Mouse (Mus musculus): ENCODE results near the gene Slc4a1ap.
A peak's percentile ranks its signal among the peaks of the same experiment; 100 is the strongest.
"Not testable (repeated sequence)": the region's sequence is repeated elsewhere in the genome, so short reads cannot be mapped to it uniquely, and the experiment has no call there.

The Slc4a1ap gene

DNA sequence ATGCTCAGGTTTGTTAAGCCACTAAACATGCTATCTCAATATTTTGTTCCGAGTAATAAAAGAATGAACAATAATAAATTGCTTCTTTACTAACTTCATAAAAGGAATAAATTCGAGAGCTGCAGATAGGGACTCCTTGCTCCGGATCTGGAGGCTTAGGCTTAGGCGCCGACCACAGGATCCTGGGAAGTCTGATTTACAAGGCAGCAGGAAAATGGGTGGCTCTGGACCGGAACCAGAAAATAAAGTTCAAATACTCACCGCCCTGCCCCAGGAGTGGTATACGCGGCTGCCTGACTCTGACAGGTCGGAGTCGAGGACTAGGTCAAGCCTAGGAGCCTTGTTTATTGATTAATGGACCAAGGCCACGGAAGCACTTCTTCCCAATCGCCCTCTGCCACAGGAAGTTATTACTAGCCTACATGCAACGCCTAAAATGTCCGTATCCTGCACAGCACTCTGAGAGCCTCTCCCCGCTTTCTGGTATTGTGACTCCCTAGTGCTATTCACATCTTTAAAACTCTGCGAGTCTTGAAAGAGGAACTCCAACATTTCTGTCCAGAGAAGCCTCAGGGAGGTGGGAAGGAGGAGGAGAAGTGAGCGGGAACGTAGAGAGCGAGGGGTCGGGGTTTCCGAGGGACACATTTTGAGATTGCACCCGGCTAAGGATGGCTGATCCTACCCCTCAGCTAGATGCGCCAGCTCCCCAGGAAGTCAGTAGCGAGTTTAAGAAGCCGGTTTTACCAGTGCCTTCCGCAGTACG is at the start of gene Slc4a1ap:
Slc4a1ap (plus strand) TSS at position 642 of the 763 bp plus-strand sequence.
- DNase-seq (ENCODE audit: low spot score in 2 of 2), result peak; percentile 69 to 73

DNA sequence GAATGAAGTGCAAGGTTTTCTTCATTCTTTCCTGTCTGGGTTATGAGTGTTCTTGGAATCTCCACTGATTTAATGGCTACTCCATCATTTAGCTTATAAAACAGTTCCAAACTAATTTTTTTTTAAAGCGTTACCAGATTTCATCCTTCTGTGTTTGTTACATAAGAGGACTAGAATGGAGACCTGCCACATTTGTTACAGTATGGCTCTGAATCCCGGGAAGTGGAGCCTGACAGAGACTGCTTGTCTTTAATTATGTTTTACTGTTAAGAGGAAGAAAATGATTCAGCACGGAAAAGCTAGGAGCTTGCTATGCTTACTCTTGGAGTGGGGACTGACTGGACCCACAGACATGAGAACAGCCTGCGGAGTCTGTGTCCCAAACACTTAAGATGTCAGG is 46.3 kb upstream of the Slc4a1ap start:
- DNase-seq (ENCODE audit: low spot score in 2 of 2), result no peak

DNA sequence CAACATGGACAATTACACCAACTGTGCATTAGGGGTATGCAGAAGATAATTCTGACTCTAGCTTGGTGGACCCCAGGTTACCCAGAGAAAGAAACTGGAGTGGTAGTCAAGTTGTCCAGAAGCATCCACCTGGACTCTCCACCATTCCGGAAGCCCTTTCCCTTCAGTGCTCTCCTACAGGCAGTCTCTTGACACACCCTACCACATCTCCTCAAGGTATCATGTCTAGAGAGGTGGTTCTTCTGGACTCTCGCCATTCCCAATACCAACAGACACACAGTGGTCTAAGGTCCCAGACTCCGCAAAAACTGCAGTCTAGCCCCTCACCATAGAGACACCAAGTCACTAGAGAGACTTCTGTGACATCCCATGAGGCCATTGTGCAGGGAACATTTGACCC is 41.4 kb upstream of the Slc4a1ap start, which contains the start of gene 4930548H24Rik:
4930548H24Rik (plus strand) TSS at position 301 of the 400 bp plus-strand sequence.
- no peak for DNase-seq (ENCODE audit: low spot score in 2 of 2)

DNA sequence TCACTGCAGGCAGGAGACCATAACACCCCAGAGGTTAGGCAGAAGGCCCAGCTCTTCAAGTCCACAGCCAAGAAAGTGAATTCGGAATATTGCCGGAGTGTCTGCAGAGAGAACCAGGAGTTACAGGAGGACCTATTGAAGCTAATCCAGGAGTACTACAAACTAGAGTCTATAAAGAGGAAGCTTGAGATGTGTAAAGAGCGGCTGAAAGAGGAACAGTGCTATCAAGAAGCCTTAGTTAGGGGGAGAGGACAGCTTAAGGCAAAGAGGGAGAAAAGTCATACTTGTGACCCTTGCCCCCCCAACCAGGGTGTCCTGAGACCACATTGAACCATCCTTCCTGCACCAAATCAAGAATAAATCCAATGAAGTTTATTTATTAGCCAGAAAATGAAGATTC is 38.9 kb upstream of the Slc4a1ap start:
- no peak for DNase-seq (ENCODE audit: low spot score in 2 of 2)

DNA sequence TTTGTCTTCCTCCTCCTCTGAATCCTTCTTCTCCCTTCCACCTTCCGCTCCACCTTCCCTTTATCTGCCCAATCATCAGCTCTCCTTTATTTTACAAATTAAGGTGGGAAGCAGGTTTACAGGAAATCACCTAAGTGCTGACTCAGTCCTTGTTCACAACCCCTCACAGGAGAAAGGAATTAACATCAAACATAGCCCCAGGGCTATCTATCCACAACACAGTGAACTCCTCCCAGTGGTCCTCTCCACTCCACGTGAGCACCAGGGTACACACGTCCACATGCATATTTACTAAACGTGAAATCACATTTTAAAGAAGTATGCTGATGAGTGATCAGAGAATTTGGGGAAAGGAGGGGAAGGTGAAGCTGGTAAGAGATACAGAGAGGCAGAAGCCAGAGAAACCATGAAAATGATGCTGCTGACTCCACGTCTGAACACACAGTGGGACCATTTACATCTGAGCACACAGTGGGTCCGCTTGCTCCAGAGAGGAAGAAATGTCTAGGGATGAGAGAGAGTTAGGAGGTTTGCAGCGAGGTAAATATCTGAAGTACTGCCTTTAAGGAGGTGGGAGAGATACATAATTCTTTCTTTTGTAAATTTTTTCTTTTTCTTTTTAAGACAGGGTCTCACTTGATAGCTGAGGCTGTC is 37.6 kb upstream of the Slc4a1ap start:
- DNase-seq (ENCODE audit: low spot score in 2 of 2), result no peak

DNA sequence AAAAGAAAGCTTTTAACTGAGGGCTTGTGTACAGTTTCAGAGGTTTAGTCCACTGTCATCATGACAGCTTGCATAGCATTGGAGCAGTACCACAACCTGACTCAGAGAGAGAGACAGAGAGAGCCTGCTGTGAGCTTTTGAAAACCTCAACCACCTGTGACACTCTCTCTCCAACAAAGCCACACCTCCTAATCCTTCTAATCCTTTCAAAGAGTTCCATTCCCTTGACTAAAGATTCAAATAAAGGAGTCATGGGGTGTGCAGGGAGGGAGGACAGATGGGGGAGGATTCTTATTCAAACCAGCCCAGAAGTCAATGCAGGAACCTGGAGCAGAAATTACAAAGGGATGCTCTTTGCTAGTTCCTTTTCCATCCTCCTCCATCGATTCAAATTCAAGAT is 34.8 kb upstream of the Slc4a1ap start:
- no peak for DNase-seq (ENCODE audit: low spot score in 2 of 2)

DNA sequence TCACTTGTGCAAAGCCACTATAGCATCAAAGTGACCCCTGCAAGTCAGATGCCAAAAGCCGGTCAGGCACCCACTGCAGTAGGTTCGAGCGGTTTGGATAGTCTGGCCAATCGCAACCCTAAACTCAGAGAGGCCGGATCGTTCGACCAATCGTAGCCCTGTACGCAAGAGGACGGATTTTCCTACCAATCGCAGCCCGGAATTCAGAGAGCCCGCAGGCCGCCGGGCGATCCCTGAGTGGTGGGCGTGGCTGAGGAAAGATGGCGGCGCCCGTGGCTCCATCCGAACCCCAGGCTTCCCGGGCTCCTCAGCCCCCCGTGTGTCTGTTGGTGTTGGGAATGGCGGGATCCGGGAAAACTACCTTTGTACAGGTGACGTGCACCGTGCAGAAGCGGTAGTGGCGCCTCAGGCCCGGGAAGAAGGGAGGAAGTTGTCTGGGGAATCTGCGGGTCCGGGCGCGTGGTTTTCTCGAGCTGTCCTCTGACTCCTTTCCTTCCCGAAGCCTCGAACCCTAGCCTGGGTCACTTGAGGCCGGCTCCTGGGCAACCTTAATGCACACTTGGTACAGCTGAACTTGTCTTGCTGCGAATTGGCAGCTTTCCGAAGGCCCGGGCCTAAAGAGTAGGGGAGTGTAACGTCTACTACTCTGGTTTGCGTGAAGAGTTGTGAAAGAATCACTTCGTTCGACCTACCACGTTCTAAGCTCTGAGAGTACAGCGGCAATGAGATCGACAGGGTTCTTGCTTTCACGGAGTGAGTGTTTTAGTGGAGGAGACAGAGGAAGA is 32.1 kb upstream of the Slc4a1ap start, which contains the start of gene Gpn1:
Gpn1 (plus strand) TSS at position 229 of the 785 bp plus-strand sequence.
- DNase-seq (ENCODE audit: low spot score in 2 of 2), result peak; percentile 80 to 89

DNA sequence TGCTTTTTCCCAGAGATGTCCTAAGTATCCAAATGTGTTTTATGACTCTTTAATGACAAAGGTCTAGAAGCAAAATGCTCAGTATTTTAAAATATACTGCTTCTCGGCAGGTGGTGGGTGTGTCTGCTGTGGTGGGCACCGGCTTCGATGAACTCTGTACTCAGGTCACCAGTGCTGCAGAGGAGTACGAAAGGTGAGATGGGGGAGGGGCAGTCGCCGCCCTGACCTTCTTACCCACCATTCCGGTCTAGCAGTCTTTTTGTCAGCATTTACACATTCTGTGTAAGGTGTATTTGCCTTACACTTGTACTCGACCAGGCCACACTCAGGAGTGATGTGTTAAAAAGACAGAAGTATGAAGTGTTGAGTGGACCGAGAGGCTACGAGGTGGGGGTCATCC is 22.0 kb upstream of the Slc4a1ap start:
- DNase-seq (ENCODE audit: low spot score in 2 of 2), result no peak

DNA sequence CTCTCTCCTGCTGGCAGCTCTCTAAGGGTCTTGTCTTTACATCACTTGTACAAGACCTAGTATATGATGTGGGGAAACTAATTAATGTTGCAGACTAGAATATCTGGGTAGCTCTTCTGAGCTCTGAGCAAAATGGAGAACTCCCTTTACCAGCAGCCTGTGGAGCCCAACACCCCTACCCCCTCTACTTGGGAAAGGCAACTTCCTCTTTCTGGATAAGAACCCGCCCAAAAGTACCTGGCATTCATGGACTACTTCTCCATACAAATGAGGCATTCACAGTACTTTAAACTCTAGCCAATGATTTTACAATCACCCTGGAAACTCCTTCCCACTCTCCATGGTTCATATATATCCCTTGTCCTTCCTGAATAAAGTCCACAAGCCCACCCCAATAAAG is 14.3 kb upstream of the Slc4a1ap start:
- no peak for DNase-seq (ENCODE audit: low spot score in 2 of 2)

DNA sequence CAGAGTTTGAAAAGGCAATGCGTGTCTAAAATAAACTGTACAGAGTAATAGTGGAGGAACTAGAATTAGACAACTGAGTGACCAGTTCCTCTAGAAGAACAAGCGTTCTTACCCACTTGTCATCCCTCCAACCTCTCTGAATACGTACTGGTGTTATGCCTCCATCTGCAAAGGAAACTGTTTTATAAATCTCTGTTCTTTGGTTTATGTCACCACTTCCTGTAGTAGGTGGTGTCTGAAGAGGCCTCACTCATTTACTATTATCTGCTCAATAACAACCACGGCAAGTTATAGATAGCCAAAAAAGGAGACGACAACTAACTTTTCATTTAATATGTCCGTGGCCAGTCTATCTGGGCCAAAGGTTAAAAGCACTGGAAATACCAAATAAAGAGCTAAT is 6.2 kb upstream of the Slc4a1ap start:
- DNase-seq (ENCODE audit: low spot score in 2 of 2), result no peak

DNA sequence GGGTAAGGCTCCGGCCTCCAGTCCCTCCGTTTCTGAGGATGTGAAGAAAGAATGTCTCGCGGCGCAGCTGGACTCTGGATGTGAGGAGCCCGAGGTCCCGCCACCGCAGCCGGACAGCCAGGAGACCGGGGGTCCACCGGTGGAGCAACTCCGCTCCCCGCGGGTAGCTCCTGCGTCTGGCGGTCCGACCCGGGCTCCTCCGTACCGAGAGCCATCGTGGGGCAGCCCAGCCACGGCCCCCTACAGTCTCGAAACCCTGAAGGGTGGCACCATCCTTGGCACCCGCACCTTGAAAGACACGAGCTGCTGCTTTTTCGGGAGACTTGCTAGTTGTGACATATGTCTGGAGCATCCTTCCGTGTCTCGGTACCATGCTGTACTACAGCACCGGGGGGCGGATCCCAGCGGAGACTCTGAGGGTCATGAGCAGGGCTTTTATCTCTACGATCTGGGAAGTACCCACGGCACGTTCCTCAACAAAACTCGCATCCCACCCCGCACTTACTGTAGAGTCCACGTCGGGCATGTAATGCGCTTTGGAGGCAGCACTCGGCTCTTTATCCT is 404 bp downstream of the Slc4a1ap start:
- DNase-seq (ENCODE audit: low spot score in 2 of 2), result no peak

DNA sequence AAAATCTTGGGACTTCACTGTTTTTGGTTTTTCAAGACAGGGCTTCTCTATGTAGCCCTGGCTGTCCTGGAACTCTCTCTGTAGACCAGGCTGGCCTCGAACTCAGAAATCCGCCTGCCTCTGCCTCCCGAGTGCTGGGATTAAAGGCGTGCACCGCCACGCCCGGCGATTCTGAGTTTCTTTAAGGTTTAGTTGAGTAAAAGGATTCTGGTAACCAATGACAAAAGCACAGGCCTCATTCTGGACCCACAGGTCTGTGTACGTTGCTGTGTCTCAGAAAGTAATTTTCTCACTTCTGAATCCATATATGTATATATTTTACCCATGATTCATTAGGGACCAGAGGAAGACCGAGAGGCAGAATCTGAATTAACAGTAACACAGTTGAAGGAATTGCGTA is 912 bp downstream of the Slc4a1ap start, which contains the start of gene Supt7l:
Supt7l (minus strand) TSS at position 101 of the 400 bp plus-strand sequence.
- not testable (repeated sequence) for DNase-seq (ENCODE audit: low spot score in 2 of 2)

DNA sequence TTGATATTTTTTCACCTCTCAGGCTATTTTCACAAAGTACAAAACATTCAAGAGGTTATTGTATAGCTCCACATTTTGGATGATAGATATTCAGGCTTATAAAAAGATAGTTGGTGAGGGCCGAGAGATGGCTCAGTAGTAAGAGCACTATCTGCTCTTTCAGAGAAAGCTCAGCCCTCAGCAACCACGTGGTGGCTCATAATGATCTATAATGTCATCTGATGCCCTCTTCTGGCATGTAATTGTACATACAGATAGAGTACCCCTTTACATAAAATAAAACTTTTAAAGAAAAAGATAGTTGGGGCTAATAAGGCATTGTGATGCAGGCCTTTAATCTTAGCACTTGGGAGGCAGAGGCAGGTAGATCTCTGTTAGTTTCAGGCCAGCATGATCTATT is 1.8 kb downstream of the Slc4a1ap start:
- DNase-seq (ENCODE audit: low spot score in 2 of 2), result no peak

DNA sequence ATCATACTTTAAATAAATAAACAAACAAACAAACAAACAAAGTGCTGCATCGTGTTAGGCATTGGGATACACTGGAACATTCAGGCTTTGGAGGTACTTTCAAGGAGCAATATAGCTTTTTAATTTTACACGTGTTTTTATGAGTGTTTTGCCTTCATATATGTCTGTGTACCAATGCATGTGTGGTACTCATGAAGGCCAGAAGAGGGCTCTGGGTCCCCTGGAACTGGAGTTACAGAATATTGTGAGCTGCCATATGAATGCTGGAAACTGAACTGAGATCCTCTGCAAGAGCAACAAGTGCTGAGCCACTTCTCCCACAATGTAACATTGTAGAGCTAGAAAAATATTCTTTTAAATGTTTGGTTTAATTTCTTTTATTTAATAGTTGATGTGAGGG is 8.4 kb downstream of the Slc4a1ap start:
- no peak for DNase-seq (ENCODE audit: low spot score in 2 of 2)

DNA sequence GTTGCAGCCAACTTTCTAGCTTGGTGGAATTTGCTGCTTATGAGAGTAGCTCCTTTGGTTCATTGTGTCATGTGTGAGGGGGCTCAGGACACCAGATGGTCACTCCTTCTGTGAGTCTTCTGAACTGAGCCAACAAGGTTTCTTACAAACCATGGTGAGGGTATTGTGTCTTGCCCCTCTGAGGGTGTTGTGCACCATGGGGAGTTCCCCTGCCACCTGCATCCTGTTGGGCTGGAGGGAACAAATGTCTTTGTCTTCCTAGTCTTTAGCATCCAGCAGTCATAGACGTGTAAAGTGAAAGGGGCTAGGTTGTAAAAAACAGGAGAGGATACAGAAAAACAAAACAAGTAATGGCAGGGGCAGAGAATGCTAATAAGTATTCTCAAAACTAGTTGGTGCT is 32.6 kb downstream of the Slc4a1ap start:
- DNase-seq (ENCODE audit: low spot score in 2 of 2), result no peak

DNA sequence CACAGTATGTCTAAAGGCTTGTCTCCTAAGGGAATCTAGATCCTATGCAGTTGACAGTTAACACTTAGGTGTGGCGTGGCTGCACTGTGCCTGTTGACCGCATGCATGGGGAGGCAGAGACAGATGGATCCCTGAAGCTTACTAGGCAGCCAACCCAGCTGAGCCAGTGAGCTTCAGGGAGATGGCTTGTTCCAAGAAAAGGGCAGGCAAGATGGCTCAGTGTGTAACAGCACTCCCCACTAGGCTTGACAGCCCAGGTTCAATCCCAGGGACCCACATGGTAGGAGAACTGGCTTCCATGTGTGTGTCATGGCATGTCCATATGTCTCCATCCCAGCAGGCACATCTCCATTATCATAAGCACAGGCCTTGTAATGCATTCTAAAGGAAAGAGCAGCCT is 33.6 kb downstream of the Slc4a1ap start:
- DNase-seq (ENCODE audit: low spot score in 2 of 2), result no peak

DNA sequence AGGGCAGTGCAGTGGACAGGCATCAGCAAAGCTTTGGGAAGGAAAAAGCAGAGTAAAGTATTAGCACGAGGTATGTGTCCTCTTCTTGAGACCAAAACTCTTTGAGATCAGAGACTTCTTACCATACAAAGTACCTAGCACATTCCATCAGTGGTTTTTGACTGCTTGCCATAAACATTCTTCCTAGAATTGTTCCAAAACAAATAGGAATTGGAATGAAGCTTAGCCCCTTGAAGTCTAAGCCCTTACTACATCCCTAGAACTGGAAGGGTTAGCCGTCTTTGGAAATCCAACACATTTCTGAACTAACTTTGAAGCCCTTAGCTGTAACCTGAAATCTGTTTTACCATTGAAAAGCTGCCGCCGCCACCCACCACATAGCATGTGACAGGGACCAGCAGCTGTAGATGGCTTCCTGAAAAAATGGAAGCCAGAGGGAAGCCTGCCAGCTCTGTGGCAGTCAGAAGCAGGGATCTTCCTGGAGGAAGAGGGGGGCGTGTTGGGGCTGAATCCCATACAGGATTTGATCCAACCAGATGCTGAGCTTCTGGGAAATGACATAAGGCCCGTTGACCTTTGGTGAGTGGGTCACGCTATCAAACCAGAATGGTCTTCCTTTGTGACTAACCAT is 35.4 kb downstream of the Slc4a1ap start:
- DNase-seq (ENCODE audit: low spot score in 2 of 2), result no peak

DNA sequence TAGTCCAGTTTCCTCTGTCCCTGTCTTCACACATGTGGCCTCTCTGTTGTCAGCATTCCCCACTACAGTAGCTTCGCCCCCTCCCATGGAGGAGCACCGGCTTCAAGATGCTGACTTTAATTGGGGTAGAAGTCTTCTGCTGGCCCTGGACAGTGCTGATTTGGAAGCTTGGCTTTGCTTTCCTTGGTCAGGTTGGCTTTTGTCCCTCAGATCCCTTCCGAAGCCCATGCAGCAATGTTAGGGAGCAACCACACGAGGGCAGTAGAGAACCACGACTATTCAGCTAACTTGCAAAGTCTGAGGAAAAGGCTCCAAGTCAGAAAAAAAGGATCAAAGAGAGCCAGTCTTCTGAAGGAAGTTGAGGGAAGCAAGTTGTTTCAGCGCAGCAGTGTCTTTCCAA is 36.7 kb downstream of the Slc4a1ap start:
- DNase-seq (ENCODE audit: low spot score in 2 of 2), result peak; percentile 48 to 75

DNA sequence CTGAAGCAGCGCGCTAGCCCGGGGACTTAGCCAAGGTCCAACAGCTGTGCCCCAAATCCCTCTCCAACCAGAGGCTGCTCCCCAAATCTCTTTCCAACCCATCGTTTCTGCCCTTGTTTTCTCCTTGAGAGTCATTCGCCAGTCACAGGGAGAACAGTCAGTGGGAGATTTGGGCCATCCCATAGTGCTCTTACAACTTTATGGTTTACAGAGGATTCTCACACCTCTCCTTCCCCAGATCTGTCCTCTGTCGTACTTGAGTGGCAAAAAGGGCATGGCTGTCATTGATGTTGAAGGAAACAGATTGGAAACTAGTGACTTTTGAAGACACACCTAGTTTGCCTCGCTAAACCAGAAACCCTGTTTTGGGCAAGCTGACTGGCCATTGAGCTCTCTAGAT is 37.1 kb downstream of the Slc4a1ap start:
- DNase-seq (ENCODE audit: low spot score in 2 of 2), result no peak

DNA sequence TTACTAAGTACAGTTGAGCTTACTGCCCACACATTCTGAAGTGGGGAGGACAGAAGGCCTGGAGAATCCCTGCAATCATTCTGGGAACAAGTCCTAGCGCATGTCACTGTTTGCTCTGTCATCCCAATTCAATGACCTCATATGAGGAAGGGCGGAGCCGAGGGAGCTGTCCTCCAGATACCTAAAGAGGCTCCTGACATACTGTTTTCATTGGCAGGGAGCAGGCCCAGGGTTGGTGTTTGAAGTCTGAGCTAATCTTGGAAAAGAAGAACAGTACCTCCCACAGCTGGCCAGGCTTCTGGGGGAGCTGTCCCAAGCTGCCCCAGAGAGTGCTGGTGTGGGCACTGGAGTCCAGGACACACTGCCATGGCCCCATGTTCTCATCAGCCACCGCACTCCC is 38.2 kb downstream of the Slc4a1ap start:
- peak; percentile 30 to 44 for DNase-seq (ENCODE audit: low spot score in 2 of 2)

DNA sequence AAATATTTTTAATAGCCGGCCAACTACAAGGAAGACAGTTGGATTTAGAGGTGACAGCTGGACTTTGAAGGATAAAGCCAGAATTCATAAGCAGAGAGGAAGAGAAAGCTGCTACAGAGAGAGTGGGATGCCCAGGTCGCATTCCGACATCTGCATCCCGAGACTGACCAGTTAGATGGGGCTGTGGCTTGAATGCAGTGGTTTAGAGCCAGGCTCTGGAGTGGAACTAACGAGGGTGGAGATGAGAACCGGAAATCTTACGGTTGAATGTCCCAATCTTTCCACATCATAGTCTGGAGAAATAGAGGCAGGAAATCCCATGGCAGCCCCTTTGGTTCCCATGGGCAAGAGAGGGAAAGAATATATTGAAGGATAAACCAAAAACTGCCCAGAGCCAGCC is 39.2 kb downstream of the Slc4a1ap start:
- DNase-seq (ENCODE audit: low spot score in 2 of 2), result no peak

DNA sequence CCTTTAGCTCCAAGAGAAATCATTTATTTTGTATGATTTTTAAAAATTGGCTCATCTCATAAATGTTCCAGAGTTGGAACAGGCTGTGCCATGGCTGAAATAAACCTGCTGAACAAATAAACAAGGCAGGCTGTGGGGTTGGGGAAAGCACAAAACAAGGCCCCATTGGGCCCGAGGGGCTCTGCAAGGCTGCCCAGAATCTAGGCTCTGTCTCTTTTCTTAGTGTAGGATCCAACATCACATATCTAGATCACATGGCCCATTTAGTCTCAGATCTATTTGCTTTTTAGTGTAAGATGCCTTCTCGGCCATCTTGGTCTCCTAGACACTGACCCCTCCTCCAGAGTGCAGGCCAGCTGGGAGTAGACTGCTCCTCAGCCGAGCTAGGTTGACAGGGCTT is 39.7 kb downstream of the Slc4a1ap start:
- no peak for DNase-seq (ENCODE audit: low spot score in 2 of 2)
